Mouse (Mus musculus): ENCODE measurements around the gene Cd22.

DNA sequence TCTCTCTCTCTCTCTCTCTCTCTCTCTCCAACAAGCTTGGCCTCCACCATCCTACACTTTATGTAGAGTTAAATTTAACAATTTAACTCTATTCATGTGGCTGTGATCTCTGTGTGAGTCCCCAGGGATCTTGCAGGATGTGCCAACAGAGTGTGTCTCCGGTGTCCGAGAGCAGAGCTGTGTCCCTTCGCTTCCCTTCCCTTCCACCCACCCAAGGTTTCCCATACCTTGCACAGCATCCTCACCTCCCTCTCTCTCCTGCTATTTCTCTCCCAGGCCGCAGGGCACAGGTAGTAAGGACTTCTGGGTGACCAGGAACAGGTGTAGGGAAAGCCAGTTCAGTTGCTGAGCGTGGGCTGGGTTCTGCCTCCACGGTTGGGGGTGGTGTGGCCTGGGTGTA, 1.2 kb downstream of the Cd22 start:
- TF ChIP-seq CTCF (IDR thresholded peaks at IDR 0.05; ENCODE audit: borderline replicate concordance, control insufficient read depth, extremely low read depth, insufficient read depth, low read length, poor library complexity) (no peak), POLR2A (IDR thresholded peaks at IDR 0.05; ENCODE audit: control insufficient read depth, extremely low read depth, insufficient read depth, low read length, poor library complexity) (no peak)

All from thymus, adult 2 months (tissue).